Mouse (Mus musculus): ENCODE data around the gene Arl5a. TPM values are rescaled to one million over a fixed set of nuclear protein-coding genes. Genes with fewer than 3 reads are reported as not detected.

Gene Arl5a
- polyA plus RNA-seq, 1 experiment, result 0.35 TPM

GRCm38 (mm10) chr2:52446648-52447047 is 21.9 kb upstream of the Arl5a start:
- TF ChIP-seq TAL1 (IDR thresholded peaks at IDR 0.05; ENCODE audit: low read length) (no peak), GATA1 (IDR thresholded peaks at IDR 0.05; ENCODE audit: low read length) (no peak)
- peaks cover 2% of the 10 kb centered on the region; the same call in 1 of the 2 replicates for H3K4me1 ChIP-seq (ENCODE audit: control insufficient read depth)

GRCm38 (mm10) chr2:52442125-52442524 is 17.4 kb upstream of the Arl5a start:
- no peaks in the 10 kb centered on the region for H3K36me3 ChIP-seq (ENCODE audit: control insufficient read depth)
- no peak for TF ChIP-seq GATA1 (IDR thresholded peaks at IDR 0.05; ENCODE audit: low read length)
- no peak for TF ChIP-seq TAL1 (IDR thresholded peaks at IDR 0.05; ENCODE audit: low read length)
- no peaks in the 10 kb centered on the region for H3K27me3 ChIP-seq (ENCODE audit: control insufficient read depth)

More at GRCm38 (mm10) chr2:52446648-52447047, 21.9 kb upstream of the Arl5a start:
- Histone ChIP-seq H3K9me3 (ENCODE audit: control insufficient read depth, low read length) (no peaks in the 10 kb centered on the region), H3K4me3 (replicated peaks) (no peak overlapping the region), H3K27me3 (ENCODE audit: control insufficient read depth) (no peaks in the 10 kb centered on the region), H3K36me3 (ENCODE audit: control insufficient read depth) (no peaks in the 10 kb centered on the region)

GRCm38 (mm10) chr2:52440420-52441015 is 15.8 kb upstream of the Arl5a start:
- no peaks in the 10 kb centered on the region for H3K27me3 ChIP-seq (ENCODE audit: control insufficient read depth)
- TF ChIP-seq TAL1 (IDR thresholded peaks at IDR 0.05; ENCODE audit: low read length) (no peak), GATA1 (IDR thresholded peaks at IDR 0.05; ENCODE audit: low read length) (no peak)
- H3K9me3 ChIP-seq (ENCODE audit: control insufficient read depth, low read length), result no peaks in the 10 kb centered on the region
- H3K4me3 ChIP-seq (replicated peaks), result no peak overlapping the region
- H3K4me1 ChIP-seq (ENCODE audit: control insufficient read depth), result no peaks in the 10 kb centered on the region
- H3K36me3 ChIP-seq (ENCODE audit: control insufficient read depth), result no peaks in the 10 kb centered on the region

More at GRCm38 (mm10) chr2:52442125-52442524, 17.4 kb upstream of the Arl5a start:
- Histone ChIP-seq H3K4me1 (ENCODE audit: control insufficient read depth) (no peaks in the 10 kb centered on the region), H3K9me3 (ENCODE audit: control insufficient read depth, low read length) (no peaks in the 10 kb centered on the region), H3K4me3 (replicated peaks) (no peak overlapping the region)

GRCm38 (mm10) chr2:52438437-52438836 is 13.7 kb upstream of the Arl5a start:
- Histone ChIP-seq H3K4me1 (ENCODE audit: control insufficient read depth) (no peaks in the 10 kb centered on the region), H3K4me3 (replicated peaks) (no peak overlapping the region), H3K9me3 (ENCODE audit: control insufficient read depth, low read length) (no peaks in the 10 kb centered on the region), H3K27me3 (ENCODE audit: control insufficient read depth) (no peaks in the 10 kb centered on the region), H3K36me3 (ENCODE audit: control insufficient read depth) (no peaks in the 10 kb centered on the region)
- TF ChIP-seq TAL1 (IDR thresholded peaks at IDR 0.05; ENCODE audit: low read length), result no peak
- no peak for TF ChIP-seq GATA1 (IDR thresholded peaks at IDR 0.05; ENCODE audit: low read length)

GRCm38 (mm10) chr2:52438013-52438412 is 13.3 kb upstream of the Arl5a start:
- TF ChIP-seq GATA1 (IDR thresholded peaks at IDR 0.05; ENCODE audit: low read length), result no peak
- no peak for TF ChIP-seq TAL1 (IDR thresholded peaks at IDR 0.05; ENCODE audit: low read length)

GRCm38 (mm10) chr2:52435919-52436632 is 11.4 kb upstream of the Arl5a start:
- no peaks in the 10 kb centered on the region for H3K36me3 ChIP-seq (ENCODE audit: control insufficient read depth)
- H3K4me3 ChIP-seq (replicated peaks), result no peak overlapping the region
- H3K27me3 ChIP-seq (ENCODE audit: control insufficient read depth), result no peaks in the 10 kb centered on the region
- H3K9me3 ChIP-seq (ENCODE audit: control insufficient read depth, low read length), result no peaks in the 10 kb centered on the region
- no peaks in the 10 kb centered on the region for H3K4me1 ChIP-seq (ENCODE audit: control insufficient read depth)
- no peak for TF ChIP-seq GATA1 (IDR thresholded peaks at IDR 0.05; ENCODE audit: low read length)
- TF ChIP-seq TAL1 (IDR thresholded peaks at IDR 0.05; ENCODE audit: low read length), result no peak

More at GRCm38 (mm10) chr2:52438013-52438412, 13.3 kb upstream of the Arl5a start:
- H3K4me3 ChIP-seq (replicated peaks), result no peak overlapping the region
- H3K27me3 ChIP-seq (ENCODE audit: control insufficient read depth), result no peaks in the 10 kb centered on the region
- H3K9me3 ChIP-seq (ENCODE audit: control insufficient read depth, low read length), result no peaks in the 10 kb centered on the region
- no peaks in the 10 kb centered on the region for H3K4me1 ChIP-seq (ENCODE audit: control insufficient read depth)
- no peaks in the 10 kb centered on the region for H3K36me3 ChIP-seq (ENCODE audit: control insufficient read depth)

- no peaks in the 10 kb centered on the region for H3K36me3 ChIP-seq (ENCODE audit: control insufficient read depth)
- TF ChIP-seq GATA1 (IDR thresholded peaks at IDR 0.05; ENCODE audit: low read length) (no peak), TAL1 (IDR thresholded peaks at IDR 0.05; ENCODE audit: low read length) (no peak)
- peaks cover 2% of the 10 kb centered on the region; the same call in 1 of the 2 replicates for H3K27me3 ChIP-seq (ENCODE audit: control insufficient read depth)
- no peaks in the 10 kb centered on the region for H3K4me1 ChIP-seq (ENCODE audit: control insufficient read depth)
- H3K9me3 ChIP-seq (ENCODE audit: control insufficient read depth, low read length), result no peaks in the 10 kb centered on the region
- H3K4me3 ChIP-seq (replicated peaks), result no peak overlapping the region
Observed at GRCm38 (mm10) chr2:52433365-52433764, 8.7 kb upstream of the Arl5a start.

- Histone ChIP-seq H3K36me3 (ENCODE audit: control insufficient read depth) (no peaks in the 10 kb centered on the region), H3K9me3 (ENCODE audit: control insufficient read depth, low read length) (no peaks in the 10 kb centered on the region), H3K4me3 (replicated peaks) (no peak overlapping the region), H3K27me3 (ENCODE audit: control insufficient read depth) (peaks cover 21% of the 10 kb centered on the region), H3K4me1 (ENCODE audit: control insufficient read depth) (peaks cover 20% of the 10 kb centered on the region)
- TF ChIP-seq GATA1 (IDR thresholded peaks at IDR 0.05; ENCODE audit: low read length) (no peak), TAL1 (IDR thresholded peaks at IDR 0.05; ENCODE audit: low read length) (no peak)
Observed at GRCm38 (mm10) chr2:52427383-52427782, 2.7 kb upstream of the Arl5a start.

GRCm38 (mm10) chr2:52426041-52426440 is 1.3 kb upstream of the Arl5a start:
- H3K4me1 ChIP-seq (ENCODE audit: control insufficient read depth), result peaks cover 32% of the 10 kb centered on the region
- H3K4me3 ChIP-seq (replicated peaks), result peak overlapping the region; percentile 22

More at GRCm38 (mm10) chr2:52426041-52426440, 1.3 kb upstream of the Arl5a start:
- no peak for TF ChIP-seq GATA1 (IDR thresholded peaks at IDR 0.05; ENCODE audit: low read length)
- no peak for TF ChIP-seq TAL1 (IDR thresholded peaks at IDR 0.05; ENCODE audit: low read length)
- no peaks in the 10 kb centered on the region for H3K9me3 ChIP-seq (ENCODE audit: control insufficient read depth, low read length)
- peaks cover 21% of the 10 kb centered on the region for H3K27me3 ChIP-seq (ENCODE audit: control insufficient read depth)
- H3K36me3 ChIP-seq (ENCODE audit: control insufficient read depth), result peaks cover 2% of the 10 kb centered on the region; the same call in 1 of the 2 replicates

Measured in erythroblast, embryonic 14.5 days (primary cell).